Mouse (Mus musculus) forebrain, postnatal 0 days (tissue): ENCODE data around the gene Olfr789. TPM values are rescaled to one million over a fixed set of nuclear protein-coding genes. Genes with fewer than 3 reads are reported as not detected.

Experiments
- ATAC-seq: fragments of 200-750 bp; cut with Nextera tagmentation; 2 replicates; pipeline ENCODE4 v1.8.0; 2017; ENCODE audit warnings: mild to moderate bottlenecking, moderate library complexity
- DNase-seq: peaks from one replicate; pipeline ENCODE4 v3.0.0-alpha.2; 2015
- H3K27ac ChIP-seq: fragments of 300-500 bp; sonication (generic); 2 replicates; pipeline ENCODE4 v1.5.1; 2014; ENCODE audit warnings: low read depth, mild to moderate bottlenecking, antibody characterized with exemption, low read length, moderate library complexity, mixed read lengths
- H3K27me3 ChIP-seq: fragments of 300-500 bp; sonication (generic); 2 replicates; pipeline ENCODE4 v1.6.1; 2014; ENCODE audit warnings: mild to moderate bottlenecking, low read length, mixed read lengths; ENCODE audit not compliant: insufficient read depth
- H3K36me3 ChIP-seq: fragments of 300-500 bp; sonication (generic); 2 replicates; pipeline ENCODE4 v1.6.1; 2014; ENCODE audit warnings: mild to moderate bottlenecking, moderate library complexity; ENCODE audit not compliant: insufficient read depth
- H3K4me1 ChIP-seq: fragments of 300-500 bp; sonication (generic); 2 replicates; pipeline ENCODE4 v1.6.1; 2014; ENCODE audit warnings: antibody characterized with exemption; ENCODE audit not compliant: insufficient read depth
- H3K4me2 ChIP-seq: fragments of 300-500 bp; sonication (generic); 2 replicates; pipeline ENCODE4 v1.6.1; 2014; ENCODE audit warnings: low read depth, mild to moderate bottlenecking, moderate library complexity
- H3K4me3 ChIP-seq: fragments of 300-500 bp; sonication (generic); 2 replicates; pipeline ENCODE4 v1.5.1; 2014; ENCODE audit warnings: low read depth, low read length, mixed read lengths
- H3K9ac ChIP-seq: fragments of 300-500 bp; sonication (generic); 2 replicates; pipeline ENCODE4 v1.6.1; 2014; ENCODE audit warnings: mild to moderate bottlenecking
- H3K9me3 ChIP-seq: fragments of 300-500 bp; sonication (generic); 2 replicates; pipeline ENCODE4 v1.6.1; 2016; ENCODE audit warnings: low read length
- CTCF ChIP-seq: sonication (generic); IDR thresholded peaks from 2 replicates; pipeline ENCODE4 v1.5.1; 2016; ENCODE audit warnings: antibody characterized with exemption, control low read depth, low read depth
- WGBS: fragments of 180-500 bp; shearing (Covaris S2); extraction: QIAGEN DNeasy Blood & Tissue Kit; methylation state at CpG from one replicate; pipeline ENCODE4 v1.1.7; 2014; 5-methylcytosine and 5-hydroxymethylcytosine counted together
- polyA plus RNA-seq: library from polyadenylated mRNA; unstranded; fragments of >200 nt; fragmentation: Nextera tagmentation; extraction: Ambion mirVana; gene quantifications from 2 replicates; pipeline ENCODE4 v1.2.1, GENCODE M21; 2015
- total RNA-seq: library from RNA; depleted of rRNA; stranded (reverse); fragments of >200 nt; gene quantifications from 2 replicates; pipeline ENCODE4 v1.2.3, GENCODE M21; 2014; rRNA removed

The Olfr789 gene
- total and polyA plus RNA-seq, 2 experiments from 2014 or later = not detected

- Histone ChIP-seq H3K4me1 (no peaks in the 10 kb centered on the region), H3K9me3 (no peaks in the 10 kb centered on the region), H3K36me3 (no peaks in the 10 kb centered on the region), H3K27me3 (no peaks in the 10 kb centered on the region), H3K9ac (no peak within 1 kb of the TSS), H3K4me3 (no peak within 1 kb of the TSS), H3K4me2 (no peak within 1 kb of the TSS), H3K27ac (no peak within 1 kb of the TSS)
- 78% methylated on average over 3 of the region's 3 CpGs for WGBS
- DNase-seq (no peak), ATAC-seq (no peak)
- TF ChIP-seq CTCF = no peak
Observed at GRCm38 (mm10) chr10:129521492-129521891, 36.9 kb downstream of the Olfr789 start, which contains the start of gene Olfr791. Gene Olfr791, plus strand, starts transcription at chr10:129521792.

- DNase-seq = no peak
- no peak for TF ChIP-seq CTCF
- H3K27ac ChIP-seq = no peak within 1 kb of the TSS
- no peak for ATAC-seq
- no peaks in the 10 kb centered on the region for H3K4me1 ChIP-seq
- H3K4me2 ChIP-seq = no peak within 1 kb of the TSS
- H3K36me3 ChIP-seq = no peaks in the 10 kb centered on the region
- 82% methylated on average over 1 of the region's 1 CpGs for WGBS
- no peak within 1 kb of the TSS for H3K4me3 ChIP-seq
- no peak within 1 kb of the TSS for H3K9ac ChIP-seq
- H3K9me3 ChIP-seq = no peaks in the 10 kb centered on the region
- no peaks in the 10 kb centered on the region for H3K27me3 ChIP-seq
Observed at GRCm38 (mm10) chr10:129538862-129539261, 54.3 kb downstream of the Olfr789 start, which contains the start of gene Olfr792. Gene Olfr792, plus strand, starts transcription at chr10:129539162.

Other genes with a start within 250 kb of the Olfr789 start
- not detected in 2 replicates for gene Olfr774, start 248.5 kb upstream of the Olfr789 start, total RNA-seq
- not detected in 2 replicates for gene Olfr774, start 248.5 kb upstream of the Olfr789 start, polyA plus RNA-seq
- gene Olfr775, start 236.3 kb upstream of the Olfr789 start, total RNA-seq = not detected in 2 replicates
- gene Olfr775, start 236.3 kb upstream of the Olfr789 start, polyA plus RNA-seq = not detected in 2 replicates
- not detected in 2 replicates for gene Olfr776, start 225.6 kb upstream of the Olfr789 start, total RNA-seq
- not detected in 2 replicates for gene Olfr776, start 225.6 kb upstream of the Olfr789 start, polyA plus RNA-seq
- gene Olfr777, start 213.3 kb upstream of the Olfr789 start, total RNA-seq = not detected in 2 replicates
- not detected in 2 replicates for gene Olfr777, start 213.3 kb upstream of the Olfr789 start, polyA plus RNA-seq
- not detected in 2 replicates for gene Olfr780, start 166.6 kb upstream of the Olfr789 start, total RNA-seq
- not detected in 2 replicates for gene Olfr780, start 166.6 kb upstream of the Olfr789 start, polyA plus RNA-seq
- gene Olfr781, start 155.9 kb upstream of the Olfr789 start, total RNA-seq = not detected in 2 replicates
- not detected in 2 replicates for gene Olfr781, start 155.9 kb upstream of the Olfr789 start, polyA plus RNA-seq
- not detected in 2 replicates for gene Olfr782, start 135.9 kb upstream of the Olfr789 start, total RNA-seq
- not detected in 2 replicates for gene Olfr782, start 135.9 kb upstream of the Olfr789 start, polyA plus RNA-seq
- 0.43 and 0.46 TPM in 2 replicates for gene Olfr784, start 100.7 kb upstream of the Olfr789 start, total RNA-seq
- 0.05 and 0.06 TPM in 2 replicates for gene Olfr784, start 100.7 kb upstream of the Olfr789 start, polyA plus RNA-seq
- not detected in 2 replicates for gene Olfr785, start 79.3 kb upstream of the Olfr789 start, total RNA-seq
- not detected in 2 replicates for gene Olfr785, start 79.3 kb upstream of the Olfr789 start, polyA plus RNA-seq
- gene Olfr786, start 57.4 kb upstream of the Olfr789 start, total RNA-seq = not detected in 2 replicates
- gene Olfr786, start 57.4 kb upstream of the Olfr789 start, polyA plus RNA-seq = not detected in 2 replicates
- gene Olfr787, start 22.9 kb upstream of the Olfr789 start, total RNA-seq = not detected in 2 replicates
- gene Olfr787, start 22.9 kb upstream of the Olfr789 start, polyA plus RNA-seq = not detected in 2 replicates
- not detected in 2 replicates for gene Olfr788, start 13.8 kb upstream of the Olfr789 start, total RNA-seq
- gene Olfr788, start 13.8 kb upstream of the Olfr789 start, polyA plus RNA-seq = not detected in 2 replicates
- not detected in 2 replicates for gene Olfr790, start 13.7 kb downstream of the Olfr789 start, total RNA-seq
- gene Olfr790, start 13.7 kb downstream of the Olfr789 start, polyA plus RNA-seq = not detected in 2 replicates
- not detected in 2 replicates for gene Olfr791, start 37.0 kb downstream of the Olfr789 start, total RNA-seq
- gene Olfr791, start 37.0 kb downstream of the Olfr789 start, polyA plus RNA-seq = not detected in 2 replicates
- gene Olfr792, start 54.4 kb downstream of the Olfr789 start, total RNA-seq = not detected in 2 replicates
- gene Olfr792, start 54.4 kb downstream of the Olfr789 start, polyA plus RNA-seq = not detected in 2 replicates
- gene Olfr794, start 82.9 kb downstream of the Olfr789 start, total RNA-seq = 0.15 TPM in 1 of 2 replicates, not detected in the other
- gene Olfr794, start 82.9 kb downstream of the Olfr789 start, polyA plus RNA-seq = not detected in 2 replicates
- gene Olfr796, start 127.8 kb downstream of the Olfr789 start, total RNA-seq = not detected in 2 replicates
- gene Olfr796, start 127.8 kb downstream of the Olfr789 start, polyA plus RNA-seq = not detected in 2 replicates
- gene Olfr798, start 143.2 kb downstream of the Olfr789 start, total RNA-seq = not detected in 2 replicates
- not detected in 2 replicates for gene Olfr798, start 143.2 kb downstream of the Olfr789 start, polyA plus RNA-seq
- gene Olfr799, start 152.7 kb downstream of the Olfr789 start, total RNA-seq = not detected in 2 replicates
- gene Olfr799, start 152.7 kb downstream of the Olfr789 start, polyA plus RNA-seq = not detected in 2 replicates
- 0.31 TPM in 1 of 2 replicates, not detected in the other for gene Olfr800, start 172.9 kb downstream of the Olfr789 start, total RNA-seq
- not detected in 2 replicates for gene Olfr800, start 172.9 kb downstream of the Olfr789 start, polyA plus RNA-seq
- not detected in 2 replicates for gene Olfr801, start 189.1 kb downstream of the Olfr789 start, total RNA-seq
- gene Olfr801, start 189.1 kb downstream of the Olfr789 start, polyA plus RNA-seq = not detected in 2 replicates
- not detected in 2 replicates for gene Olfr802, start 203.4 kb downstream of the Olfr789 start, total RNA-seq
- gene Olfr802, start 203.4 kb downstream of the Olfr789 start, polyA plus RNA-seq = 0.06 TPM in 1 of 2 replicates, not detected in the other
- gene Olfr803, start 209.5 kb downstream of the Olfr789 start, total RNA-seq = not detected in 2 replicates
- not detected in 2 replicates for gene Olfr803, start 209.5 kb downstream of the Olfr789 start, polyA plus RNA-seq
- gene Olfr804, start 218.5 kb downstream of the Olfr789 start, total RNA-seq = not detected in 2 replicates
- gene Olfr804, start 218.5 kb downstream of the Olfr789 start, polyA plus RNA-seq = not detected in 2 replicates
- not detected in 2 replicates for gene Olfr805, start 244.6 kb downstream of the Olfr789 start, total RNA-seq
- gene Olfr805, start 244.6 kb downstream of the Olfr789 start, polyA plus RNA-seq = not detected in 2 replicates